Mouse (Mus musculus): ENCODE data around the gene Ddb2.

The Ddb2 gene

GRCm38 (mm10) chr2:91255661-91256150 is 18.9 kb upstream of the Ddb2 start, which contains the start of gene Pacsin3:
TSS of gene Pacsin3 (plus strand) at chr2:91255954.
- DNase-seq (ENCODE audit: low read depth): no peak

- no peak for DNase-seq (ENCODE audit: low read depth)
These were observed 18.1 kb upstream of the Ddb2 start for GRCm38 (mm10) chr2:91254725-91255380.

- DNase-seq (ENCODE audit: low read depth): no peak
These were observed 15.7 kb upstream of the Ddb2 start for GRCm38 (mm10) chr2:91252512-91252911.

GRCm38 (mm10) chr2:91252001-91252400 is 15.2 kb upstream of the Ddb2 start:
- no peak for DNase-seq (ENCODE audit: low read depth)

GRCm38 (mm10) chr2:91248366-91248765 is 11.6 kb upstream of the Ddb2 start:
- DNase-seq (ENCODE audit: low read depth): no peak

- peak; percentile 86 for DNase-seq (ENCODE audit: low read depth)
These were observed 7.9 kb upstream of the Ddb2 start for GRCm38 (mm10) chr2:91244557-91245228.

- DNase-seq (ENCODE audit: low read depth): peak; percentile 58
These were observed 6.6 kb upstream of the Ddb2 start for GRCm38 (mm10) chr2:91243416-91243815.

- DNase-seq (ENCODE audit: low read depth): peak; percentile 73
These were observed 5.8 kb upstream of the Ddb2 start for GRCm38 (mm10) chr2:91242547-91242946.

GRCm38 (mm10) chr2:91237511-91238080 is 814 bp upstream of the Ddb2 start:
- DNase-seq (ENCODE audit: low read depth): peak; percentile 70

- DNase-seq (ENCODE audit: low read depth): no peak
These were observed 7.0 kb downstream of the Ddb2 start for GRCm38 (mm10) chr2:91229735-91230134.

- DNase-seq (ENCODE audit: low read depth): no peak
These were observed 13.2 kb downstream of the Ddb2 start for GRCm38 (mm10) chr2:91223614-91224013.

- no peak for DNase-seq (ENCODE audit: low read depth)
These were observed 16.3 kb downstream of the Ddb2 start for GRCm38 (mm10) chr2:91220501-91220900.

GRCm38 (mm10) chr2:91217032-91217431 is 19.8 kb downstream of the Ddb2 start:
- DNase-seq (ENCODE audit: low read depth): no peak

GRCm38 (mm10) chr2:91213311-91213710 is 23.5 kb downstream of the Ddb2 start:
- peak; percentile 43 for DNase-seq (ENCODE audit: low read depth)

GRCm38 (mm10) chr2:91206254-91206775 is 30.5 kb downstream of the Ddb2 start:
- DNase-seq (ENCODE audit: low read depth): no peak

- no peak for DNase-seq (ENCODE audit: low read depth)
These were observed 33.7 kb downstream of the Ddb2 start for GRCm38 (mm10) chr2:91202972-91203656.

GRCm38 (mm10) chr2:91202222-91202971 is 34.4 kb downstream of the Ddb2 start, which contains the start of the genes Nr1h3 and Acp2:
TSS of gene Nr1h3 (minus strand) at chr2:91202834.
TSS of gene Acp2 (plus strand) at chr2:91202885.
- DNase-seq (ENCODE audit: low read depth): peak; percentile 97

GRCm38 (mm10) chr2:91198888-91199287 is 37.9 kb downstream of the Ddb2 start:
- DNase-seq (ENCODE audit: low read depth): no peak

GRCm38 (mm10) chr2:91196577-91197001 is 40.2 kb downstream of the Ddb2 start:
- DNase-seq (ENCODE audit: low read depth): no peak

GRCm38 (mm10) chr2:91194624-91195332 is 42.0 kb downstream of the Ddb2 start:
- DNase-seq (ENCODE audit: low read depth): no peak

GRCm38 (mm10) chr2:91190501-91190900 is 46.3 kb downstream of the Ddb2 start:
- no peak for DNase-seq (ENCODE audit: low read depth)

All from 416B (cell line).